Mouse (Mus musculus) kidney, adult 8-10 months (tissue): ENCODE measurements around the gene BC051019.

Experiments
- DNase-seq, 2 experiments: peaks; one replicate each; pipeline ENCODE4 v3.0.0; 2022

The BC051019 gene

DNA sequence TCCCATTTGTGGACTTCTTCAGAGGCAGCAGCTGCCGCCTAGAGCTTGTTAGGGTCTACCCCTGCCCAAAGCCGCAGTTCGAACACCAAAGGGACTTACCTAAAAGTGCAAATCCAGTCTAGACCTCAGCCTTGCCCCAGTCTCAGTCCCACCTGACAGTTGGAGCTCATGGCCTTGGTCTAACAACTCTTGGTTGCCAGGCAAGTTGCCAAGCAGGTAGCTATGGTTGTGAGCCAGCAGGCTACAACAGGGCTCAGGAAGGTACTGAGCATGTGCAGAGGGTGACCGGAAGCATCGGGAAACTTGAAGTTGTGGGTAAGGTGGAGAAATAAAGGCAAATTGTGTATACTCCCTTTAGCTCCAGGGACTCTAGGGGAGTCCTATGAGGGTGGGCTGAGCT lies at the start of gene BC051019:
TSS of gene BC051019 (minus strand) at position 154 of the 400 bp plus-strand sequence.
- no peak for DNase-seq

DNA sequence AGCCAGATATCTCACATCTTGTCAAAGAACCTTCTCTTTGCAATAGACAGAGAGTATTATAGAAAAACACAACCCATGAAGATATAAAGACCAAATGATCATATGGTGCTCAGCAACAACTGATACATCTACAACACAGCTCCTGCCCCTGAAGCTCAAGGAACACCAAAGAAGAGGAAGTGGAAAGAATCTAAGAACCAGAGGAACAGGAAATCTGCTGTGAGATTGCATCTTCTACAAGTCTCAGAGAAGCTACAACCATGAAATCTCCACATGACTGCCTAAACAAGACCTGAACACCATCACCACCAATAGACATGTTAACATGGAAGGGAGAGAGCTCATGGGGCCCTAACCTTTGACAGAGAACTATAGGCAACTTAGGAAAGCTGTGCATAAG lies 48.6 kb upstream of the BC051019 start:
- DNase-seq = no peak

DNA sequence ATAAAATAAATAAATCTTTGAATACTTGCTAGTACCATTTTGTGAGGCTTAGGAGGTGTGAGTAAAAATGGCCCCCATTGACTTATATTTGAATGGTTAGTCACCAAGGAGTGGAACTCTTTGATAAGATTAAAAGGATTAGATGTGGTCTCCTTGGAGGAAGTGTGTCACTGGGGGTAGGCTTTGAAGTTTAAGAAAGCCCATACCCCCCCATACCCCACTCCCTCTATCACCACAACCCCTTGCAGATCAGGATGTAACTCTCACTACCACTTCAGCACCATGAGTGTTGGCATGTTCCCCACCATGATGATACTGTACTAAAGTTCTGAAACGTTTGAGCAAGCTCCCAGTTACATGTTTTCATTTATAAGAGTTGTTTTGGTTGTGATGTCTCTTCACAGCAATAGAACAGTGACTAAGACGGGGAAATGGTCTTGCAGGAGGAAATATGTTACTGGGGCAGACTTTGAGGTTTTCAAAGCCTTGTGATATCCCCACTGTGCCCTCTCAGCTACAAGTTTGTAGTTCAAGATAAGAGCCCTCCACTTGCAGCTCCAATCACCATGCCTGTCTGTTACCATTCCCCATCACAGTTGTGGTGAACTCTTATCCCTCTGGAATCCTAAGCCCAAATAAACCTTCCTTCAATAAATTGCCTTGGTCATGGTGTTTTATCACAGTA lies 45.2 kb upstream of the BC051019 start:
- DNase-seq = no peak

DNA sequence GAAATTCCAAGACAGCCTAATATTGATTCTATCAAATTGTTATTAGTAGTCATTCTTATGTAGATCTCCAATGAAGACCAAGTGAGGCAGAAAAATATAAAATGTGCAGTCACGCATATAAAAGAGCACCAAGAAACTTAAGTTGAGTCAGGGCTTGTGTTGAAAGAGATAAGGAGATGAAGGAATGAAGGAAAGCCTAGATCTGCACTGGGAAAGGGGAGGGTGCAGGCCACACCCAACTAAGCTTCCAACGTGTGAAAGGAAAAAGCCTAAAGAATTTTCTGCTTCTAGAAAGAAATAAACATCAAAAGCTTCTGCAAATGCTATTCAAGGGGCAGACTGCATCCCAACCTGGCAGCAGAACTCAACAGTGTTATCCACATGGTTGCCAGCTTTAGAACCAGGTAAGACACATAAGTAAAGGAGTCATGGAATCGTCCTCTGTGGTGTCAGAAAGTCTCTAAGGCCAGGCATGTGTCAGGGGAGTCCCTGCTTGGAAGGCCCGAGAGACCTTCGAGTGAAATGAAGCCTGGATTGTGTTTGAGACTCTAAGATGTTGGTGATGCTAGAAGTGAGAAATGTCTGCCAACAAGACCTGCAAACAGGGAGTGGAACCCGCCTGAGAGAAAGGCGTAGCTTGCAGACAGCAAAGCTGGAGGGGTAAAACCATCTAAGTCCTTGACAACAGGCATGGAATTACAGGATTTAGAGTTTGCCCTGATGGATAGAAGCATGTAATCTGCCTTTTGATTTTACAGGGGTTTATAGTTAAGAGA lies 44.1 kb upstream of the BC051019 start:
- no peak for DNase-seq

DNA sequence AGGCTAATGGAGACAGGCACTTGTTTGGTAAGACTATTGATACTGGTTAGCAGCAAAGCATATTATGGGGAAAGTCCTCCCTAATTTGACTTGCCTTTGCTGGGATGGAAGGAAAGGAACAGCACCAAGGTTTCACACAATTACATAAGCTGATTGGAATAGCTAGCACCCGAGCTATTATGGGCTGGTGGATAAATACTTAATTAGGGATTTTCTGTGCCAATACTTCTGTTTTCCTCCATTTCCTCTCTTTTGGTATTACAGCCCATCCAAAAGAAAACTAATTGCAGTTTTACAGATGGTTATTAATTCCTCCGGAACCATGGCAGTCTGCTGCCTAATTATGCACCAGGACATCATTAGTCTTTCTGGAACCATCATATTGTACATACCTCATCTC lies 40.4 kb upstream of the BC051019 start:
- DNase-seq = no peak

DNA sequence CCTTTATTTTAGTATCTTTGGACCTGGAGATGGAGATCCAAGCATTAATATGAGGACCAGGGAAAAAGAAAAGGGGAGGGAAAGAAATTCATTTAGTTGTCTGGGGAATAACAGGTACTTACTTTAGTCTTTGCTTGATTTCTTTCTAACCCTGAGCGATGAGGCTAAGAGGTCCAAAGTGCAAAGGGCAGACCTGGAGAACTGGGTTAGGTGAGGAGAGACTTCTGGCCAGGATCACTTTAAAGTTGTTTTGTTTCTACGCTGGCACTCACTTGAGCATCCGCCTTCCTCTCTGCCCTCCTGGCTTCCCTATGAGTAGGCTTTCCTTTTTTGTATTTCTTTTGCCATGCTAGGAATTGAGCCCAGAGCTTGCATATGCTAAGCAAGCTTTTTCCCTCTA lies 32.6 kb upstream of the BC051019 start:
- peak; percentile 64 to 74 for DNase-seq

DNA sequence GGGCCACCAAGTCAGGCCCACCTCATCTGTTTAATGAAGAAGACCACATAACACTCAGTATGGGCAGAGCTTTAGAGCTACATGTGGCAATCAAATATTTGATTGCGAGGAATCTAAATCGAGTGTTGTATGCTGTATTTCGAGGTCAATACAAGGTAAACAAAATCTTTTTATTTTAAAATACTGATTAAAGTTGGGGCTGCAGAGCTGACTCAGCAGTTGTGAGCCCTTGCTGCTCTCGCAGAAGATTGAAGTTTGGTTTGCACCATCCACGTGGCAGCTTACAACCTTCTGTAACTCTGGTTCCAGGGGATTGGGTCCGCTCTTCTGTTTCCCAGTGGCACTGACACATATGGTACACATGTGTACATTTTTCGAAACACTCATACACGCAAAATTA lies 30.4 kb upstream of the BC051019 start:
- no peak for DNase-seq

DNA sequence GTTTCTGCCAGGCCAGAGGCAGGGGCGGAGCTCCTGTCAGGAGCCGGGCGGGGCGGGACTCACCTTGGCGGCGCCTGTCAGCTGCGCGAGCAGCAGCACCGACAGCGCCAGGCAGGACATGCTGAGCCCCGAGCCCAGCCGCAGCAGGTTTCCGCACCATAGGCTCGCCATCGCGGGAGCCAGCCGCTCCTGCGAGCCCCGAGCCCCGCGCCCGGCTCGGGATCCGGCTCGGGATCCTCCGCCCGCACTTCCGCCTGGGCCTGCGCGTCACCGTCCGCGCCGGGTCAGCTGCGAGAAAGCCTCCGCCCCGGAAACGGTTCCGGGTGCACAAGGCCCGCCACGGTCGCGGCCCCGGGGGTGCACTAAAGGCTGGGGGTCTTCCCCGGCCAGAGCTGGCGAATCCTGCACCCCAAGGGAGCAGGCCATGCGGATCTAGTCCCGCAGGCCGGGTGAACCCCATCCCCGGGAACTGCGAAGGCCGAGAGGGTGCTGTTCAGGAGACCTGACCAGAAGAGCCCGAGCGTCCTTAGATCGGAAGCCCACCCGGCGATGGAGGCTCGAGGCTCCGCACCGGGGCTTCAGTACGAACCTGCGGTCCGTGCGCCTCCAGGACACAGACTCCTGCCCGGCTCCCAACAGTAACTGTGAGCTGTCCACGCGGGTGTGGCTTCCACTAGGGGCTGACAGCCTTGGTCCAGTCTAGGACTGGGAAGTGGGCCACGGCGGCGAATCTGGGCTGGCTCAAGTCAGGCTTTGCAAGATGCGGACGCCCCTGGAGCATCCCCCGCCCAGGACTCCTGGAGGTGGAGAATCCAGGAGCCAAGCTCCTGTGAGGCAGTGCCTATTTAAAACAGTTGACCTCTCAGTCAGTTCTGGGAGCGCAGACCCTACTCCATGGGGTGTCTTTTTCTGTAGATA lies 28.6 kb upstream of the BC051019 start, which contains the start of gene Tmem9b:
TSS of gene Tmem9b (minus strand) at position 868 of the 918 bp plus-strand sequence.
- peak; percentile 67 to 81 for DNase-seq

DNA sequence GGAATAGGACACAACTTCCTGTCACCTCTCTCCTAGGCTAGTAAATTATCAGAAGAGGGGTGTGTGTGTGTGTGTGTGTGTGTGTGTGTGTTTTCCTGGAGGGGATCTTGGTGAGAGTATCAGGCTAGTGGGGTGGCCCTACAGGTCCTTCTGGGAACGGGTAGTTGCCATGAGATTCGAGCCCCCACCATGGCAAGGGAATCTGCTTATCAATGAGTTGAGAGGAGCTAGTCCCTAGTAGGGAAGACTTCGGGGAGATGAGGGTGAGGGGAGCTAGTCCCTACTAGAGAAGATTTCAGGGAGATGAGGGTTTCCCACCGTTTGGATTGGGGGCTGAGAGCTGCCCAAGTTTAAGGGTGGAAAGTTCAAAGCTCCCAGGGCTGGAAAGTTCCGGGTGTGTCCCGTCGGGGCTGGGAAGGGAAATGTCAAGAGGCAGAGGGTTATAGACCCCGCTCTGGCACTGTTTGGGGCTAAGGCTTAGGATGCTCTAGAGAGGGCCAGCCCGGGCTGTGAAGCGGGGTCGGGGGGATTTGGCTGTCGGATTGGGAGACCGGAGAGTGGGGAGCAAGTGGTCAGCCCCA lies 27.9 kb upstream of the BC051019 start:
- no peak for DNase-seq

DNA sequence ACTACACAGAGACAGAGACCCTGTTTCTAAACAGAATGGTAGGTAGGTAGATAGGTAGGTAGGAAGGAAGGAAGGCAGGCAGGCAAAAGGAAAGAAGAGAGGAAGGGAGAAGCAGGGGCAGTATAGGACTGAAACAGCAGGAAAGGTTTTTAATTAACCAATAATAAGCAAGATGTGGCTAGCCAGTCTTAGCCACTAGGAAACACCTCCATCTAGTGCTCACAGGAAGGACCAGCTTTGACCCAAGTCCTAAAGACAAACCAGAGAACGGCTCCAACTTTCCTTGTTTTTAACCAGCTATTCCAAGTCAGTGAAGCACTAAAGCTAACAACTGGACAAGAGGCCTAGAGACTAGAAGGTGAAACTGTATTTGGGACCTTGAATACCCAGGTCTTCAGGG lies 24.1 kb upstream of the BC051019 start:
- no peak for DNase-seq

DNA sequence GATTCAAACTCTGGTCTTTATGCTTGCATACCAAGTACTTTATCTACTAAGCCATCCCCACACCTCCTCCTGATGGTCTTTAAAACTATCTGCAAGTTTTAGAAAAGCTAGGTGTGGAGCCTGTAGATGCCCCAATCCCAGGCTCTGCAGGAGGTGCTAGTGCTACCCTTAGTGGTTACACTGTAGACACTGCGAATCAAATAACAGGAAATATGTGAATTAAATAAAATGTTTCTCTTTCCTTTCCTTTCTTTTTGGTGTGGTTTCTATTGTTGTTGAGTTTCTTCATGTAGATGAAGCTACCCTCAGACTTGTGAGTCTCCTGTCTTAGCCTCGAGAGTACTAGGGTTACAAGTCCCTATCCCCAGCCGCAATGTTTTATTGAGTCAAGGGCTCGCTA lies 18.1 kb upstream of the BC051019 start:
- DNase-seq = no peak

DNA sequence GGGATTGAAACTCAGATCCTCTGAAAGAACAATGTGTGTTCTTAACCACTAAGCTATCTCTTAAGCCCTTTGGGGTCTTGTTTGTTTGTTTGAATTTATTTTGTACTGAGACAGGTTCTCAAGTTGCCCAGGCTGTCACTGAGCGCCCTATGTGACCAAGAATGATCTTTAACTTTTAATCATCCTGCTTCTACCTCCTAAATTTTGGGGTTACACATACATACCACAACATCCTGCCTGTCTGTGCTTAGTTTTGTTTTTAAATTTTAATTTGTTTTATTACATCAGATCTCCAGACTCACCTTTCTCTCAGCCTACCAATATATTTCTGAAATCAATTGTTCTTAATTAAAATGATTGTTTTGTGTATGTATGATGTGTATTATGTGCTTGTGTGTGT lies 17.4 kb upstream of the BC051019 start:
- no peak for DNase-seq

DNA sequence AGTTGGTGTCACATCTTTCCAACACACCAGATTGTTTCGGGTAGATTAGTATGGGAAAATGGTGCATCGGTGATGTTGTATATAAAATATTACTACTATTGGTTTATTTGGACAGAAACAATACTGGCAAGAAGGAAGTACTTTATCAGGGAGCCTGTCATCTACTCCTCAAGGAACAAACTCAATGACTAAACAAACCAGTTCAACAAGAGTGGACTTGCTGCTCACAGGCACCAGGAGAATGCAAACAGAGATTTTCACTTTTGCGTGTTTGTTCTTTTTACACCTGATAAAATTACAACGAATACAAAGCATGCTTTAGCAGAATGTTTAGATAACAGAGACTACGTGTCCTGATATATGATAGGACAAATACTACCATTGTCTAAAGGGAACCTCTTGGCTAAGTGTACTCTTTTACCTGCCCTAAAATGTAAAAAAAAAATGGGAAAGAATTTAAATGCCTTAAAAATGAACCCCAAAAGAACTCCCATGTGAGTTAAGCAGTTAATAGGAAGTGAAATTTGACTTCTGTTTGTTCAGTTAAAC lies 16.2 kb upstream of the BC051019 start:
- DNase-seq = no peak

DNA sequence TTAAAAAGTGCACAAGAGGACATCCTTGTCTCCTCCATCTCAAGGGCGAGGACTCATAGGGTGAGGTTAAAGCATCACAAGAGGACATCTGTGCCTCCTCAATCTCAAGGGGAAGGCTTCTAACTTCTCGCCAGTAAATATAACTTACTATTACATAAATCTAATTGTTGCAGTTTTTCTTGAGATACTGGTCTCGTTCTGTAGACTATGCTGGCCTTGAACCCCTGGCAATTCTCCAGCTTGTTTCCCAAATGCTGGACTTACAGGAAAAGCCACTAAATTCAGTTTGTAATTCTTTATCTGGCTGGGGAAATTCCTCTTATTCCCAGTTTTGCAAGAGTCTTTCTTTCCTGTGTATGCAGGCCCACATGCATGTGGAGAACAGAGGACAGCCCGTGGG lies 11.2 kb upstream of the BC051019 start:
- peak in 1 of 2 experiments; percentile 37 for DNase-seq

DNA sequence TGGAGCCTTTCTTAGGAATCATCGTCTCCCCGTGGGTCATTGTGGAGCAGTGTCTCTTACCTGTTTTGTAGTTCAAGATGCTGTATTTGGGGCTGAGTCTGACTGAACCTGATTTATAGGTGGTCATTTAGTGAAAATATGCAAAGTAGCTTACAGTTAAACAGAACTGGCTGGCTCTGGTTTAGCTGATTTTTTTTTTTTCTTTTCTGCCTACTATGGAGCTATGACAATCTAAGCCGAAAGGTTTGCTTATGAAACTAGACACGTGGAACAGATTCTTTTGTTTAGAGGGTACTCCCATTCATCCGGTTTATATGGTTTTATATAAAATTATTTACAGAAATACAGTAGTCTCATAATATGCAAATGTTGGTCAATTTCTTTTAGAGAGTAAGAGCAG lies 8.0 kb upstream of the BC051019 start, which contains the start of gene Ascl3:
TSS of gene Ascl3 (minus strand) at position 101 of the 400 bp plus-strand sequence.
- DNase-seq = no peak

DNA sequence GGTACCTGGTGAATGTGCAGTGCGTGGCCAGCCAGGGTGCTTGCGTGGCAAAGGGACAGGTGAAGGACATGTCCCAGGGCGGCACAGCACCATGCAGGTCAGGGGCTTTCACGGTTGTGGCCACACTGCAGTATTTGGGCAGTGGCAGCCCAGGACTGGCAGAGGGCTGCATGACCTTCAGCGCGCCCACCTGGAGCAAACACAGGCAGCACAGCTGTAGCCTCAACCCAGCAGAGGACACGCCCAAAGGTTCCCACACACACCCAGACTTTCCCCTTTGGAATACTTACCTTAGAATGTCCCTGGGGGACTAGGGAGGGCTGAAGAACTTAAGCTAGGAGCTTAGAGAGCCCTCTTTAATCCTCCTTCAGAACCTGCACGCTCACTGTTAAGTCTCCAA lies 536 bp downstream of the BC051019 start:
- DNase-seq = no peak

DNA sequence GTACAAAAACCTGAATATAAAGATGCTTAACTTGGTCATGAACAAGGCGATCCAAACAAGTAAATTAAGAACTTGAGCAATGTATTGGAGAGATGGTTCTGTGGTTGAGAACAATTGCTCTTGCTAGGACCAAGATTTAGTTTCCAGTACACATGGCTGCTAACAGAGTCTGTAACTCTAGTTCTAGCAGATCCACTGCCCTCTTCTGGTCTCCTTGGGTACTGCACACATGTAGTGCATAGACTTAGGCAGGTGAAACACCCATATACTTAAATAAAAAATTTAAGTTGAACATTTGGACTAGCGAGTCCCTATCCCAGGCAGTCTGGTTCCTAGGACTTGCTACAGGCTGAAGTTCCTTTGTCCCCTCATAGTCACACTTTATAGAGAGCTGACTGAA lies 1.0 kb downstream of the BC051019 start:
- no peak for DNase-seq

DNA sequence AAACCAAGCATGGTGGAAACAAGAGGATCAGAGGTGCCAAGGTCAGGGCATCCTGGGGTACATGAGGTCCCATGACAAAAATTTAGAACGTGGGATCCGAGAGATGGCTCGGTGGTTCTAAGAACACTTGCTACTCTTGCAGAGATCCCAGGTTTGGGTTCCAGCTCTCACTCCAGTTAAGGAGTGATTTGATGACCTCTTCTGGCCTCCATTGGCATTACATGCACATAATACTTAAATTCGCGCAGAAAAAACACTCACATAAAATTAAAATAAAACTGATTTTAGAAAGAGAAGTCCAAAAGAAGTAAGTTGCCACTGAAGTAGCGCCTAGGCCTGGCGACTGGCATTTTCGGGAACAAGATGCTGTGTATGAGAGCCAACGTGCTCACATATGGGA lies 4.4 kb downstream of the BC051019 start:
- no peak for DNase-seq

DNA sequence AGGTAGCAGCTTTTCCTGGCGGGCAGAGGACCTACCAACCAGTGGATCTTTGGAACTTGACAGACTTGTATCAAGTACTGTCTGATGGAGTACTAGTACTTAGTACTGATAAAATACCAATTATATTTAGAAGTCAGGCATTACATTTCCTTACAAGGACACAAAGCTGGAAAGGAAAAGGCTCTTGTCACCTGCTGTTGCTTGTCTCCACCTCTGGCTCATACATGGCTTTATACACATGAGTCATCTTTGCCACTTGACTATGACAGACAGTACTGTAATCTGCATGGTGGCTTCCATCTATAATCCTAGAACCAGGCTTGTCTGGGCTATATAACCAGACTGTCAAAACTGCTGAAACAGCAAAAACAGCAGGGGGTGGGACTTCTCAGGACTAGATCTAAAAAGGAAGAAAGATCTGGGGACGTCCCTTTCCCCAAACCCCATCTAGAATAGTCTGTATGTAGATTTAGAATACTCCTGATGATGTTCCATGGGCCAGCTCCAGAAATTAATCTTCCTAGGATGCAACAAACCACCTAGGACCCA lies 10.1 kb downstream of the BC051019 start:
- DNase-seq = no peak

DNA sequence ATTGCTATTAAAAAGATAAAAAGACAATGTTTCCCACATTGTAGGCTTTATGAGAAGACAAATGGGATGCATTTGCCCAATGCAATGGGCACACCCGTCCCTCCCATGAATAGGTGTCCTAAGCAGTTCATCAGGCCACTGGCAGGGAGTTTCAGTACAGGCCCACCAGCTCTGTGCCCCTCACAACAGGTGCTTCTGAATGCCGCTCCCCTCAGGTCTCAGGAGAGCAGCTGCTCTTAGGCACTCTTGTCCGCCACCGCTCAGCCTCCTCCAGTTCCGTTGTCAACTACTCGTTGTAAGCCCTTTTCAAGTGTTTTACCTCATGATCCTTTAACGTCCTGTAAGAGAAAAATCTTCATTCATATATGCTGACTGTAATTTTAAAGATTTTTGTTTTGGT lies 11.5 kb downstream of the BC051019 start:
- no peak for DNase-seq

DNA sequence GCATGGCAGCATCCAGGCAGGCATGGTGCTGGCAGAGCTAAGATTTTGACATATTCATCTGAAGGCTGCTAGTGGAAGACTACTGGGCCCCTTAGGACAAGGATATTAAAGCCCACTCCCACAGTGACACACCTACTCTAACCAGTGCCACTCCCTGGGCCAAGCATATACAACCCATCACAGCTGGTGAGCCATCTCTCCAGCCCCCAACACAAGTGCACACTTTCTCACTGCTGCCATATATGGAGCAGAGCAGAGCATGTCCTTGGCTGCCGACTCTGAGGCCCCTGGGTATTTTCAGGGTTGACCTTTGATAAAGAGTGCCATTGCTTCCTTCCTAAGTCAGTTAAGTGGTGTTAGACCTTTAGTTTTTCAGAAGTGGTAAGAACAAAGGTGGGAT lies 13.6 kb downstream of the BC051019 start:
- DNase-seq = no peak

DNA sequence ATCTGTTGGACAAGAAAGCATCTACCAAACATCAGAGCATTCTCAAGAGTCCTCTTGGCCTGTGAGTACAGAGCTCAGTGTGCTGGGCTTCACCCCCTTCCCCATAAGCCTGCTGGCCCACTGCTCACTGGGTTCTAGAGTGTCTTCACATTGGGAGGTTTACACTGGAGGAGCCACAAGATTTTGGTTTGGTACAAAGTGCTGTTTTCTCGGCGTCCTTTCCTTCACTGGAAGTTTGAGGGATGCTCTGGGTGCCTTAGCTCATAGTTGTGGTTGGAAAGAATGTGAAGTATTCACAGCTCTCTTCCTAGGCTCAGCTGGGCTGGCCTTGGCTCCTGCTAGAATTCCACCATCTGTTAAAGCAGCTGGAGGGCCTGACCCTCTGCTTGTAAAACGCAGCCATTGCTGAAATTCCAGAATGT lies 14.7 kb downstream of the BC051019 start:
- peak; percentile 26 to 47 for DNase-seq
